Mouse (Mus musculus) thymus, adult 18-20 months (tissue): ENCODE results near the gene Dcakd.
A peak's percentile ranks its signal among the peaks of the same experiment; 100 is the strongest.
"Not testable (repeated sequence)": the region's sequence is repeated elsewhere in the genome, so short reads cannot be mapped to it uniquely, and the experiment has no call there.

Experiments used
- DNase-seq, 2 experiments: peaks; one replicate each; pipeline ENCODE4 v3.0.0; 2022; ENCODE audit warnings: mixed read lengths in 2 of 2

Dcakd gene

GRCm38 (mm10) chr11:102975966-102976365 is 52.2 kb downstream of the Dcakd start:
- not testable (repeated sequence) for DNase-seq

DNA sequence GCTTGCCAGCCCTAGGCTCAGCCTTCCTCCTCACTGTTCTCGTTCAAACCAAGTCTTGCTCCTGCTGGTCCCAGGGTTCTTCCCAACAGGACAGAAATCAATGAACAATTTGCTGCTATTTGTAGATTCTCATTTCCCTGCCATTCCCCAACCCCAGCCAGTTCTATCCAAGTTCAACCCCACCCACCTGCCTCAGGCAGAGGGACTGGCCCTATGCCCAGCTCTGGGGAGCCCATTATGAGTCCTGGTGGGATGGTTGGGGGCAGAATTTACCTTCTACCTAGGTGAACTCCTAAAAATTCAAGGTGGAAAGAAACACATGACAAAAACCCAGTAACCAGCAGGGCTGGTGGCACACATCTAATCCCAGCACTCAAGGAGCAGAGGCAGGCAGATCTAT is 55.8 kb downstream of the Dcakd start:
- no peak for DNase-seq

DNA sequence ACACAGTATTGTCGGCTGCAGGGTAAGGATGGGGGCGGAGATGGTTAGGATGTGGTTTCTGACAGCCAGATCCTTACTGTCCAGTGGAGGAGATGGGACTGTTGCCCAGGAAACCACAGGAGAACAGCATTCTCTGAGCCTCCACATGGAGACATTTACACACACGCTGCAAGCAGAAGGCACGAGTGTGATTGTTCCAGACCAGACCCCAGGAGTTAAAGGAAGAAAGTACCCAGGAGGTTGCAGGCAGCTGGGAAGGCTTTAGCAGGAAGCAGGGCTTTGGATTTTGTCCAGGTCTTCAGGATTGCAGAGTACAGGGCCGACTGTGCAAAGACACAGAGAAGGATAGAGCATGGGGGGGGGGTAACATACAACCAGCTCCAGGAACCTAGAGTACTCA is 56.5 kb downstream of the Dcakd start:
- DNase-seq = no peak

GRCm38 (mm10) chr11:102964547-102965091 is 63.5 kb downstream of the Dcakd start:
- no peak for DNase-seq

DNA sequence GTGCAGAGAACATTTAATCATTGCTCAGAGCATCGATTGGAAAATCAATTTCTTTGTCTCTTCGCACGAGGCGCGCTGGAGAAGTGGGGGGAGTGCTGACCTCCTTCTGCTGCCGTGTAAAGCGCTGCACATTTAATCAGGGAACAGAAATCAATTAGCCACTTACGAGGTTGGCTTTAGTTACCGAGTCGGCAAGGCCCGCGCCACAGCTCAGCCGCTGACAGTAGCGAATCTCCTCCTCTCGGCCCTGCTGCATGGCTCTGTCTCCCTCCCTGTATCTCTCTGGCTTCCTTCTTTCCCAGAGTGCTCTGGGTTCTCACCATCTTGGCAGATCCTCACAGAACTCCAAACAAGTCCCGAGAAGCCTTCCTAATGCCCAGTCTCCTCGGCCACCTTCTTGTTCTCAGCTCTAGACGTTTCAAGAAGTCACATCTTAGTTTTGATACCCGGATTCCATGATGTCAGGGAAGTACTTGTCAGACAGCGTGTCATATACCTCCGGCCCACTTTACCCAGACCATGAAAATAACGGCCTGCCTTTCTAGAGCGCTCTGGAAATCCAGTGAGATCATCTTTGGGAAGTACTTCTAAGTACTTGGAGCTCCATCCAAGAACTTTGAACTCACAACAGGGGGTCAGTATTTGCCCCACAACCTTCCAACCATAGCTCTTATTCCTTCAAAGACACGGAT is 64.1 kb downstream of the Dcakd start:
- no peak for DNase-seq

DNA sequence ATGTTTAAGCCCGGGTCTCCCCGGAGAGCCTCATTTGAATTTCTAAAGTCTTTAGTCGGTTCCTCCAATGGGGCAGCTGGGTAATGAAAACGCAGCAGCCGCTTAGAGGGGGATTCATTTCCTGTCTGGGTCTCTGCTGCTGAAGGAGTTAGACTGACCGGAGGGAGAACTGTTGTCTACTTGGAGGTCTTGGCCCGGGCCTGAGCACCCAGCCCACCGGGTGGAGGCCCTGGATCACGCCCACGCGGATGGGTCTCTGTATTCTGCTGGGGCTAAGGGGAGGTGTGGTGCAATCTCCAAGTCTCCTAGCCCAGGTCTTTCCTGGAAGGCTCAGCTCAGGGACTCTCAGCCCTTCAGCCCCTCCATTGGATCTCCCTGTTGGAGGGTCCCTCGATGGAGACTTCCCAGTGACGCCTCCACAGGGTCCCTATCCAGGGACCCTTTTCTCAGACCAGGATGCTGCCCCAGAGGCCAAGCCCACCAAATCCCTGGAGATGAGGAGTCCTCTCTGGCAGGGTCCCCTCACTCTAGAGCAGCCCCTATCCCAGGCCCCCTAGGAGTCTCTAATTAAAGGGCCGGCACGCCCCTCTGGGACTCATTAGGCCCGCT is 64.8 kb downstream of the Dcakd start:
- no peak for DNase-seq

- no peak for DNase-seq
These were observed 65.3 kb downstream of the Dcakd start for GRCm38 (mm10) chr11:102962861-102963245.

DNA sequence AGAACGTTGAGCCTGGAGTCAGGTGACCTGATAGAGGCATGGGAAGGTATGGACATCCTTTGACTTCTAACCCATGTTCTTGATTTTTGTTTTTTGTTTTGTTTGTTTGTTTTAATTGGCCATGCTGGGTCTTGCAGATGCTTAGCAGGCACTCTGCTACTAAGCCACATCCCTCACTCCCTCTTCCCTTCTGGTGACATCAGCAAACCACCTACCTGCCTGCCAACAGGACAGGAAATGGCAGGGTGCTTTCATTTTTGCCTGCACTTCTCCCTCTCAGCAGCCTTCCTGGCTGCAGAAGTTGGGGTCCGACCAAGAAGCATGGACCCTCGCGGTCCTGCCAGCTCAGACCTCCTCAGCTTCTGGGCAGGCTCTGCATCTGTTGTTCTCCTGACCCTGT is 67.1 kb downstream of the Dcakd start:
- no peak for DNase-seq

- DNase-seq = no peak
These were observed 69.3 kb downstream of the Dcakd start for GRCm38 (mm10) chr11:102958870-102959269.

GRCm38 (mm10) chr11:102958431-102958830 is 69.7 kb downstream of the Dcakd start:
- no peak for DNase-seq

DNA sequence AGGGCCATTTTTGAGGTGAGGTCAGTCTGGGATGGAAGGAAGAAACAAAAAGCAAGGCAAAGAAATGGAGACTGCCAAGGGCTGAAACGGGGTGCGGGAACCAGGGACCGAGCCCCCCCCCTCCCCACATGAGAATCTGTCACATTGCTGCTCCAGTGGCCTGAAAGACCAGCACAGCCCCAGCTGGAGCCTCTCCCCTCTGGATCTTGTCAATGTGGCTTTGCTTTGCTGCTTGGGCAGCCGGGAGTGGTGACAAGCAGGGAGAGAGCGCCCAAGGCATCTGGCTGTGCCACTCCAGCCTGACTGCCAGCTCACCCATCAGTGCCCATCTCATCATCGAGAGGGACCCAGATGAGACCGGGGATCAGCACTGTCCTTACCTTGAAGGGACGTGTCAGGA is 70.4 kb downstream of the Dcakd start:
- no peak for DNase-seq

DNA sequence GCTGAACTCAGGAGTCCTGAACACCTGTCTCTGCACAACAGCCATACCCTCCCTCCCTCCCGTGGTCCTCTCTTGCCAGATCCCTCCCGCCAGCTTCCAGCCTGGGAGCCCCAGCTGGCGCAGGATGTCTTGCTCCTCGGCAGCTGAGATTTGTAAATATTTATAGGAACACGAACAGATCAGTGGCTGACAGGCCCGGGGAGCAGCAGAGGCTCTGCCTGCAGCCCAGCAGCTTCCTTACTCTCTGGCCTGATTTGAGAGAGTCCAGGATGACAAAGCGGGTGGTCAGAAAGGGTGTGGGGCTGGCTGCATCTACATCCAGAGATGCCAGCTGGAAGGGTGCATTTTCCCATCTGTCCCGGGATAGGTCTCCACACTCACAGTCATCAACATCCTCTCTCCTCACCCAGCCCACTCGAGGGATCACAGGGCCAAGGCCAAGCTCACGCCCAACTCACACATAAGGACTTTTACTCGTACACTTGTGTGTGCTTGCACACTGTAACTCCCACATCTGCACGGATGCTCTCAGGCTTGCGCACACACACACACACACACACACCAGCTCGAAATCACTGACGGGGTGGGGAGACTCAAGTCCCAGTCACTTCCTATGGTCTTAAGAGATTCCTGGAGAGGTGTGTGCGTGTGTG is 71.0 kb downstream of the Dcakd start:
- no peak for DNase-seq

- no peak for DNase-seq
These were observed 75.2 kb downstream of the Dcakd start for GRCm38 (mm10) chr11:102952922-102953321.

- DNase-seq = no peak
These were observed 79.8 kb downstream of the Dcakd start for GRCm38 (mm10) chr11:102948043-102948961.

- DNase-seq = peak in 1 of 2 experiments; percentile 22
These were observed 81.2 kb downstream of the Dcakd start for GRCm38 (mm10) chr11:102946992-102947343.

DNA sequence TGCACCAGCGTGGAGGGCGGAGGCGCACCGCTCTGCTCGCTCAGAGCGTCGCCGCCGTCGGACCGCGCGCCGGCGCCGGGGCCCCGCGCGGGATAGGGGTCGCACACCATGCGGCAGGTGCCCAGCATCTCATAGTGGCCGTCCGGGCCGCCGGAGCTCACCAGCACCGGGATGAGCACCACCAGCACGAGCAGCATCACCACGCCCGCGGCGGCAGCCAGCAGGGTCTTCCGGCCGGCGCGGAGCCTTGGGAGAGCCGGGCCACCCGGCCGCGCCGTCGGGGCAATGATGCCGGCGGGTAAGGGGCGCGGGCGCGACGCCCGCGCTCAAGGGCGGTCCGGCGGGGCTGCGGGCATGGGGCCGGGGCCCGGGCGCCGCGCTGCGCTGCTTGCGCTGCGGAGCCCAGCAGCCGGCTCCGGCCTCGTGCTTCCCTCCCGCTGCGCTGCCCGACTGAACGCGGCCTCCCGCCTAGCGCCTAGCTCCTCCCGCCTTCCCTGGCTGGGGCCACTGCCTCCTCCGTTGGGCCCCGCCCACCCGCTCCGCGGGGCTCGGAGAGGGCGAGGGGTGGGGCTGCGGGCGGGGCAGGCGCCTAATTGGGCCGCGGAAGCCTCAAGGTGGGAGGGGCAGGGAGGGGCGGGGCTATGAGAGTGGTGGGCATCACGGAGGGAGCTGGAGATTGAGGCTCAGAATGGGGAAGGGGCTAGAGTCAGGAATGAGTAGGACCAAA is 81.7 kb downstream of the Dcakd start, which contains the start of gene C1ql1:
C1ql1 (minus strand) TSS at position 424 of the 727 bp plus-strand sequence.
- DNase-seq = peak; percentile 63 to 65

DNA sequence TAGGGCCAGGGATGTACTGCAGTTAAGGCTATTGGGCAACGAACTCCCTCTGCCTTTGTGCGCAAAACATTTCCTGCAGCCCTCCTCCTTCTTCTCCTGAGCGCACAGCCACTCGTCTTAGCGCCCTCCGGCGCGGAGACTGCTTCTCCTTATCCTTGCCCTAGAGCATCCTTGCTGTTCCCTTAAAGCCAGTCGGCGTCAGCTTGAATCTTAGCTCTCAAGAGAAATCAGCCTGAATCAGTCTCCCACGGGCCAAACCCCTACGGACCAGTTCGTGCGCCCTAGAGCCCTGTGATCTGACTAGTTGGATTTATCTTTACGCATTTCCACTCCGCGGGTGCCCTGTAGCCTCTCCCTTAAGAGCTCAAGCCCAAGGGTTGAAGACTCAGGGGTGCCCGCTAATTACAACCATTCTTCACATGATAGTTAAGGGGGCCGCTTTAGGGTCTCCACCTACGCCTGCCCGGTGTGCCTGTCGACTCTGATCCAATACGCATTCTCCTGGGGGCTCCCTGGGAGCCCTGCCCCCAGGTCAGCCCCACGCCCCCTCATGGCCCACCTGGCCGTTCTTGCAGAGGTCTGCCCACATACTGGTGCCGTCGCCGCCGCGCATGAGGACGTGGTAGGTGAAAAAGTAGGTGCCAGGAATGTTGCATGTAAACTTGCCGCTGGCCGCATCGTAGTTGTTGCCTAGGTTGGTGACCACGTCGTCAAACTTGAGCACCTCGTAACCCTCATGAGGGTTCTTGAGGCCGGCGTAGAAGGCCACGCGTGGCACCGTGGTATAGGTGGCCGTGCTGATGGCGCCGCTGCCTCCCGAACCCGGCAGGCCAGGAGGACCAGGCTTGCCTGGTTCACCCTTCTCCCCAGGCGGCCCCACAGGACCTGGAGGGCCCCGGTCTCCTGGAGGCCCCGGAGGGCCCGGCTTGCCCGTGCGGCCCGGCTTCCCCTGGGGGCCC is 82.5 kb downstream of the Dcakd start:
- DNase-seq = no peak
